Mouse (Mus musculus): ENCODE data around the gene Atg4a-ps.
"Not testable (repeated sequence)": the region's sequence is repeated elsewhere in the genome, so short reads cannot be mapped to it uniquely, and the experiment has no call there.

The Atg4a-ps gene

DNA sequence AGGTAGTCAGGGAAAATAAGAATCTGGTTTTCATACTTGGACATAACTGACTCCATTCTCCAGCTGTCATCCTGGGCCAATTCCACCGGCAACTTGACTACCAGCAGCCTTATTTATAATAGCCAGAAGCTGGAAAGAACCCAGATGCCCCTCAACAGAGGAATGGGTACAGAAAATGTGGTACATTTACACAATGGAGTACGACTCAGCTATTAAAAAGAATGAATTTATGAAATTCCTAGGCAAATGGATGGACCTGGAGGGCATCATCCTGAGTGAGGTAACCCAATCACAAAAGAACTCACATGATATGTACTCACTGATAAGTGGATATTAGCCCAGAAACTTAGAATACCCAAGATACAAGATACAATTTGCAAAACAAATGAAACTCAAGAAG is at the start of gene Atg4a-ps:
TSS of gene Atg4a-ps (minus strand) at position 101 of the 400 bp plus-strand sequence.
- not testable (repeated sequence) for DNase-seq

DNA sequence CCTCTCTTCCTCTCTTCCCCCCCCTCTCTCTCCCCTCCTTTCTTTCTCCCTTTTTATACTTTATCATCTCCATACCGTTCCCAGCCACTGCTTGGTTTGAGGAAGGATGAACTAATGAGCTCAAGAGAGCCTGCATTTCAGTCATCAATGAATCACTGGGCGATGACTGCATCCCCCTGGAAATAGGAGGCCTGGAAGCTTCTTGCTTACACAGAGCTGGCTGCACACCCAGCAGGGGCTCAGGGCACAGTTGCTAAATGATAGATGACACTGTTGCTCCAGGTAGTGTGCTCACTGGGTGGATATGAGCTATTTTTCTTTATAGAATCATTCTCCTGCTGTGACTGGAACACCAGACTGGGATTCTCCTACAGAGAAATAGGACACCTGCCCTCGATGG is 49.7 kb upstream of the Atg4a-ps start:
- DNase-seq, result no peak

DNA sequence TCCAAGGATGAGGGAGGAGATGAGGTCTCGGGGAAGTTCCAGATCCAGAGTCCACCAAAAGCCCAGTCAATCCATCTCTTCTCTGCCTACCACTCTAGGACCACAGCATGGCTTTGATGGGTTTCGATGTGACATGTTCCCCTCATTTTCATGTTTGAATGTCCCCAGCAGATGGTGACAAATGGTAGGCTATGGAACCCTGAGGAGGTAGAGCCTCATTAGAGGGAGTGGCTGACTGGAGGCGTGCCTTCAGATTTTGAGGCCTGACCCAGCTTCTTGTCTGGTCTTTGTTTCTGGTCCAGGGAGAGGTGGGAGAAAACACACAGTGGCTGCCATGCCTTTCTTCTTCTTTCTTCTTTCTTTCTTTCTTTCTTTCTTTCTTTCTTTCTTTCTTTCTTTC is 44.6 kb upstream of the Atg4a-ps start:
- DNase-seq, result no peak

DNA sequence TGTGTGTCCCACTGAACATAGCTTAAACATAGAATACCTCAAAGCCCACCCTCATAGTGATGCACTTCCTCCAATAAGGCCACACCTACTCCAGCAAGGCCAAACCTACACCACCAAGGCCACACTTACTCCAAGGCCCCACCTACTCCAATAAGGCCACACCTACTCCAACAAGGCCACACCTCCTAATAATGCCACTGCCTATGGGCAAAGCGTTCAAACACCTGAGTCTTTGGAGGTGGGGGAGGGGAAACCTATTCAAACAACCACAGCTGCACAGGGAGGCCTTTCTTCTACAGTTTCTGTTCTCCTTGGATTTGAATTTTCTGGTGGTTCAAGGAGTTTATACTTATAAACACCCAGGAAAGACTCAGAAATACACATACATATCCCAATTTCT is 43.2 kb upstream of the Atg4a-ps start:
- no peak for DNase-seq

DNA sequence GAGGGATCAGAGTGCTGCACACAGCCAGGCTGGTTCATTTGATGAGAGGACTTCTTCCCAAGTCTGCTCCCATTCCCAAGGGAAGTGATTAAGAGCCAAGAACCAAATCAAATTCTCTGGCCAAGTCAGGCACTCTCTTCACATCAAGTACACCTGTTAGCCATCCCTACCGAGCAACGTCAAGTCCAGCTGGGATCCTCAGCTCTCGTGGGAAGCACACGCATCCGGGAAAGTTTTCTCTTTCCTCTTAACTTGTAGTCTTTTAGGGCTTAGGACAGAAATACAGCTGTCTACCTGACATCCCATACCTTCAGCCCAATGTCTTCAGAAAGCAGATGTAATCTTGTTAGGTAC is 38.1 kb upstream of the Atg4a-ps start:
- DNase-seq, result no peak

DNA sequence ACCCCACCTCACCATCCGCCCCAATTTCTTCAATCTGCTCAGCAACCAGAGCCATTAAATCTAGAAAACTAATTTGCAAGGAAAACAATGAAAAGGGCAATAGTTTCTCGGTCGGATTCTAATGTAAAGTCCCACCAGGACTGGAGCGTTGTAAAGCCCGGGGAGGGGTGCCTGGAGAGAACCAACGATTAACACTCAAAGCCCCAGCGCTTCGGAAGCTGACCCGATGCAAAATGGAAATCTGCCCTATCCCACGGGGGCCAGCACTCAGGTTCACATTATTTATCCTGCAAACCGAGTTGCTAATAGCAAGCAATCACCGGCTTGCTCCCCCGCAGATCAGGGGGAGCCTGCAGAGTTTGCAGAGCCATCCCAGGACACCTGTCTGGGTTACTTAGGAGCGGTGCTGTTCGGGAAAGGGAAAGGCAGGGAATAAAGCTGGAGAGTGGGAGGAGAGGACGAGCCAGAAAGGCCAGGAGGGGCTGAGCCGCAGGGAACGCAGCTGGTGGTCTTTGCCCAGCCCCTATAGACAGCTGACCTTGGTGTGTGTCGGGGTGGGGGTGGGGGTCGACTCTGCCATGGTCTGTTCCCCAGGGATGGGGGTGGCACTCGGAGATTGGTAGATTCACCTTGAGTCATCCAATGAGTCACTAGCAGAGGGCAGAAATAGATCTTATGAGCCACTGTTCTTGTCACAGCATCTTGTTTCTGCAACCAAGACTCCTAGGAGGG is 37.5 kb upstream of the Atg4a-ps start:
- no peak for DNase-seq

DNA sequence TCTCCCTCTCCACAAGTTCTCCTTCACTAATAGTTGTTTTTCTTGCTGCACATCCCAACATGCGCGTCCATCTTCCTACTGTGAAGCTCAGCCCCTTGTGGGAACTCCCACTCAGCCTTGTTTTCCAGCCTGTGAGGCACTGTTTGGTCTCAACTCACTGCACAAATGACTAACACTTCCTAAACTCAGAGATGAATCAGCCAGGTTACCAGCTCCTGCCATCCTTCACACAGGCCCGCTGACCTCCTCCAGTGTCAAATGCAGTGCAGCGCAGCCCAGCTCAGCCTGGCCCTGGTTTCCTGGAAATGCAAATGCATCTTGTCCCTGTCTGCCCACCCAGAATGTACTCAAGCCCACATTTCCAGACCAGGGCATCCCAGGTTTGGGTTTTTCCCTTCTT is 36.6 kb upstream of the Atg4a-ps start:
- DNase-seq, result no peak

DNA sequence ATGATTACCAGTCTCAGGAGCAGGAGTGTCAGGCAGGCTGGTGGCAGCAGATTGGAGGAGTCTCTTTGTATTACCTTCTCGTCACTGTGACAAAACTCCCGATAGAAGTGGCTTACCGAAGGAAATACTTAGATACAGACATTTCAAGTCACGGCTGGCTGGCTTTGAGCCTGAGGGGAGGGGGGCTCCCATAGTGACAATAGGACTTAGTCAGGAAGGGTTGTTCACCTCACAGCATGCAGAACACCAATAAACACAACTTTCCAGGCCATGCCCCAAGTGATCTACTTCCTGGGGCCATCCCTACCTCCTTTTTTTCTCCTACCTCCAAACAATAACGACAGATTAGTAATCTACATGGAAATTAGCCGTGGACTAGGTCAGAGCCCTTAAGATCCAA is 32.9 kb upstream of the Atg4a-ps start:
- DNase-seq, result no peak

DNA sequence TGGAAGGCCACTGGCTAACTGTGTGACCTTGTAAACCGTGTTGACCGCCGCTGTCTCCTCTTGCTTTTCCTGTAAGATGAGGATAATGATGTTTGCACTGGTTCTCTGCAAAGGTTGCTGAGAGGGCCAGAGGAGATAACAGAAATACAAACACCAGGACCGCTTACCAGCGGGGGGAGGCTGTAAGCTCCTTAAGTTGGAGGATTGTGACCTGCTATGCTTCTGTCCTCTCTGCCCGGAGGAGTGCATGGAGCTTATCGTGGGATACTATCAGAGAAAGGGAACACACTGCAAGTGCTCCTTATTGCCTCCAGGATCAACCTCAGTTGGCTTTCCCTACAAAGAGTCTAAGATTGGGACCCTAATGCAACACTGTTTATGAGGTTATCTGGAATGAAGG is 26.8 kb upstream of the Atg4a-ps start:
- DNase-seq, result no peak

DNA sequence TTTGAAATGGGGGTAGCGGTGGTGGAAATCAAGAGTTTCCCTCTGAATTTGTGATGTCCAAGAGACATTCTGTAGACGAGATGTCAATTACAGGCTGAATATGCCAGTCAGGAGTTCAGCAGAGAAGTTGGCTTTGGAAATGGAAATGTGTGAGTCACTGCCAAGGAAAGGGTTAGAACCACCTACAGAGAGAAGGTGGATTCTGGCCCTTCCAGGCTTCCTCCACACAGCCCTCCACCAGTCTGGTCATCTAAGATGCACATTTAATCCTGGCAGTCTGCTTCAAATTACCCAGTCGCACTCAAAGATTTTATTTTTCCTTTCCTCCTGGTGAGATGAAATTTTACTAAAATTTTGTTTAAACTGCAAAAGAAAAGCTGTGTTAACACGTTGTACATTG is 26.2 kb upstream of the Atg4a-ps start:
- no peak for DNase-seq

DNA sequence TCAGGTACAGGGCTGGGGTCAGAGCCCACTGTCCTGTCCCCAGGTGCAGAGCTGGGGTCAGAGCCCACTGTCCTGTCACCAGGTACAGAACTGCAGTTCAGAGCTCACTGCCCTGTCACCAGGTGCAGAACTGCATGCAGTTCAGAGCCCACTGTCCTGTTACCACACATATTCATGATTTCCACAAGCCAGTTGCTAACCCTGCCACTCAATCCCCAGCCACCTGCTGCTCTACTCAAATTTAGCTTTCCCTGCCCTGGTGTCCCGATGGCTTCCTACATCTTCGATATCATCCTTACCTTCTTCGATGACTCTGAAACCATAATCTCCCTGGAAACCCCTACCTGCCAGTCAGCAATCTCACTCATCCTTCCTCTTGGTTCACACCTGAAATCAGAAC is 17.5 kb upstream of the Atg4a-ps start:
- no peak for DNase-seq

DNA sequence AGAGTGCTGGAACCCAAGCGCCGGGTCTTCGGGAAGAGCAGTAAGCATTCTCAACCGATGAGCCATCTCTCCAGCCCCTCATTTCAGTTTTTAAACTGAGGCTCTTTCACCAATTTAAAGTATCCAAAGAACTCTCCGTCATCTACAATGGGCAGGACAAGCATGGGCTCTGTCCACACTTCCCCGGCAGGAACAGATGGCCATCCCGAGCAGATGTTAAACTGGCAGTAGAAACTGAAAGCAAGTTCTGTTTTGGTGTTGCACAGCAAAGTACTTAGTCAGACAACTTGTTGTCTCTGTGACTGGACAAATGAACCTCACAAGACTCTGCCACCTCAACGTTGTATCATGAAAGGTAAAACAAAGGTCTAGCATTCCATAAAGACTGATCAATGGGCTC is 15.8 kb upstream of the Atg4a-ps start:
- no peak for DNase-seq

DNA sequence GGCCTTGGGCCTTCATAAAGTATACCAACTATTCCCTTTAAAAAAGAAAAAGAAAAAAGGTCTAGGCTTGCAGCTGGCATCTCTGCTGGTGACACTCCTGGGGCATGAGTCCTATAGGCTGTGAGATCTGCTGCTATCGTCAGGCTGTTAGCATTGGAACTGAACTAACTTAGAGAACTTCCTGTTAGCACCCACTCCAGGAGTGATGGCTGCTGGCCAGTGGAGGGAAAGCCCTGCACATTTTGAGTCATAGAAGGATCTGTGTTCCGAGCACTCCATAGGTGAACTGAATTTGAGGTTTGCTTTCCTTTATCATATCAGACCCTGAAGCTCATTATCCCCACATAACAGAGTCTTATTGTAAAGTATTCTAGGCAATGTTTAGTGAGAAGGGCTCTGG is 14.1 kb upstream of the Atg4a-ps start:
- no peak for DNase-seq

DNA sequence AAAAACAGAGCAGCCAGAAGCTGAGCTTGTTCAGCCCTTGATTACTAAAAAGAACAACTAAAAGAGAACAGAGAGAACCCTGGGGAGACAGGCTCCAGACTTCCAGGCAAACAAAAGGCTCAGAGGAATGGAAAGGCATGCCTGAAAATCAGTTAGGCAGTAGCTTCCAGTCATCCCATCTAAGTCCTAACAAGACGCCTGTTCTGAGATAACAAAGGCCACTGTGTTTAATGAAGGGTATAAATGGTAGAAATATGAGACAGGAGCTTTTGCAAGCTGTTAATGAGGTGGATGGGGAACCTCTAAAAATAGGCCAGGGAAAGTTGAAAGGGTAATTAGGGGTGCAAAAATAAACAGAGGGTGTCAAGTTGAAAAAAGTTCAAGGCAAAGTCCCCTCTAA is 4.5 kb upstream of the Atg4a-ps start:
- no peak for DNase-seq

DNA sequence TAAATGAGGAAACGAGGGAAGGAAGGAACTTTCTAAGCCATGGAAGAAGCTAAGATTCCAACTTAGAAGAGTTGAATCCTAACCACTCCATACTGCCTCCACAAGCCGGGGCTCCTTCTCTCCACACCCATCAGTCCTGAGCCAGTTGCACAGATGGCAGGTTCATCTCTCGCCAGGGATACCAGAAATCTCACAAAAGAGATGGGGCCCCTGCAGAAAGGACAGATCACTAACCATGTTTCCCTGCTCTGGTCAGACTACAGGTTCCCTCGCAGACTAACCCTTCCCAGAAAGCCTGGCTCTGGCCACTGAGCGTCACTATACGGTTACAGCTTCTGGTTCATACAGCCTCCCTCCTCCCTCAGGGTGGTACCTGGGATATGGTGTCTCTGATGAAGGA is 3.8 kb upstream of the Atg4a-ps start:
- no peak for DNase-seq

DNA sequence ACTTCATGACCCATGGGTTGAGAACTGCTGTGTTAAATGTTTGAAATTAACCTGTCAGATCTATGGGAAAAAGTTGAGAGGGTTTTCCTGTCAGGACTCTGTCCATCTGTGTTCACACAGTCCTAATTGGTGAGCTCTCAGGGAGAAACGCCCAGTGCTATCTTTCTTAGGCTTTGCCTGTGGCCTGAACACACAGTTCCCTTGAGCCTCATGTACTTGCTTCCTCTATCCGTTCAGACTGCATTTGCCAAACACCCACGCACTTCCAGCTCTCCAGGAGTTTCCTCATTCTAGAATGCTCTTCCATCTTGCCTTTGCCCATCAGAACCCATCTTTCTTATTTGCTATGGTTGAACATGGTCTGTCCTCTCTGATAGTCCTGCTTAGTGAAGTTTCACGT is 2.6 kb upstream of the Atg4a-ps start:
- DNase-seq, result no peak

DNA sequence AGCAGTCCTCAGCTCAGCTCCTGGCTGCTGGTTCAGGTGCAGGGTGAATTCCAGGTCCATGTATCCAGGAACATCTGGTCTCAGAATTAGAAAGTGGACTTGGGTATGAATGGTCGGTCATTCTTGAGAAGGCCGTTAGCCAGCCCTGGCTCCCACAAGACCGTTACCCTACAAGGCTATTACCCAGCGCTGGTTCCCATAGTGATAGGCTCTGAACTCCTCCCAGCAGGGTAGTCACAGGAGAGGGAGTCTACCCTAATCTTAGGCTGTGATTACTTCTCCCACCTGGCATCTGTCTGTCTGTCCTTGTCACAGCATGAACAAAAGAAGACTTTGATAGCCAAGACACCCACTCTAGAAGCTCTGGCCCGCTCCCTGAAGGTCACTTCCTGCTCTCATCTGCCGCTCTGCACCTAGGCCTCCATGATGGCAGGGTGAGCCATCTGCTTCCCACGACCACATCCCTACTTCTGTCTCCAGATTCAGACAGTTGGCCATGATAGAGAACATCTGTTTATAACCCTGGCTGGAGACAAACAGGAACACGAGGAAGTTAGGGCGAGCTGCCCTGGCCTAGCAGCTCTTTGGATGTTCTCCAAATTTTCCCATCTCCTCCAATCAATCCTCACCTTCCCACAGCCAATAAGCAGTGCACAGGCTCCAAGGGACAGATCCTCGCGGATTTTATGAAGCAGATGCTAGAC is 1.4 kb upstream of the Atg4a-ps start:
- no peak for DNase-seq

DNA sequence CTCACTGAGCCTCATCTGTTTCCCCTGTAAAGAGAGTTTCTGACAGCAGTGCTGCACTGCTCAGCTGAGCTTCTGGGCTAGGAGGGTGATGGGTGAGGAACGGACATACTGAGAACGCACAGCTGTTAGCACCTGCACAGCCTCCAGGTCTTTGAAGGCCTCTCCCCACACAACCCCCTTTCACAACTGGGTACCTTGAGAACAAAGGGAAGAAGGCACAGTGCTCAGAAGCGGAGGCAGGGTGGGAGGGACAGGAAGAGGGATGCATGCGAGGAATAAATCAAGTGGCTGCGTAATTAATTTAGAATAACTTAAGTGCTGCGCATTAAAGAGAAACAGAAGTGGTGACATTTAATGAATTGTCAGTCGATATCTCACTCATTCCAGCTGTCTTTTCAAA is 4.6 kb downstream of the Atg4a-ps start:
- DNase-seq, result peak; percentile 71 to 87

DNA sequence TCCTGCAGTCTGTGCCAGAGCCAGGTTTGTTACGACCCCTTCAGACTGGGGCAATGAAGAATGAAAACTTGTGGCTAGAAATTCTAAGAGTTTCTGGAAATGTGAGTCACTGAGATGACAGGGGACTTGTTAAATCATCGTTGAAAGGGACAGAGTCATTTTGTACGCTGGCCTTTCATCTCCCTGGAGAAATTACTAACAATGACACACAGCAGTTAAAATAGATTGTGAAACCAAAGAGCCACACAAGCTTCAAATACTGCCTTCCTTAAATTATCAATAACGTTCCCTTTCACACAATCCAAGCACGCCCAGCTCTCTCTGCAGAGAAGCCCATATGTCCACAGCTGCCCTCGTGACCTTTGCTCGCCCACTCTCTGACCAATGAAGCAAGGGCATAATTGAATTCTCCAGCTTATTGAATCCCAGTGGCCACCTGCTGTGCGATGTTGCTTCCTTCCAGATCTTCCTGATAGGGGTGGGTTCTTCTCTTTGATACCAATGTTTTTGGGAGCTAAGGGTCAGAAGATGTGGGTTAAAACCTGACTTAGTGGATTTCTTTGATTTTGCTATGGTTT is 5.6 kb downstream of the Atg4a-ps start:
- no peak for DNase-seq

DNA sequence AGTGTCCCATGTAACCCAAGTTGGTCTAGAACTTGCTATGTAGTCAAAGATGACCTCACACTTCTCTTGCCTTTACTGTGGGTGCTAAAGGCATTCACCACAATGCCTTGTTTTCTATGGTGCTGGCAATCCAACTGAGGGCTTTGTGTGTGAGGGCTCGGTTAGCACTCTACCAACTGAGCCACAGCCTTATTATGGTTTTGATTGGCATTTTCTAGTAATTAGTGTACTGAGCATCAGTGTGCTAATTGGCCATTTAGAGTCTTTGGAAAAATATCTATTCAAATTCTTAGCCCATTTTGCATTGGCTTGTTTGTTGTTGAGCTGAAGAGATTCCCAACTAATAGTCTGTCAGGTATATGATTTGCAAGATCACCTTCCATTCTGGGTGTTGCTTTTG is 8.2 kb downstream of the Atg4a-ps start:
- no peak for DNase-seq

DNA sequence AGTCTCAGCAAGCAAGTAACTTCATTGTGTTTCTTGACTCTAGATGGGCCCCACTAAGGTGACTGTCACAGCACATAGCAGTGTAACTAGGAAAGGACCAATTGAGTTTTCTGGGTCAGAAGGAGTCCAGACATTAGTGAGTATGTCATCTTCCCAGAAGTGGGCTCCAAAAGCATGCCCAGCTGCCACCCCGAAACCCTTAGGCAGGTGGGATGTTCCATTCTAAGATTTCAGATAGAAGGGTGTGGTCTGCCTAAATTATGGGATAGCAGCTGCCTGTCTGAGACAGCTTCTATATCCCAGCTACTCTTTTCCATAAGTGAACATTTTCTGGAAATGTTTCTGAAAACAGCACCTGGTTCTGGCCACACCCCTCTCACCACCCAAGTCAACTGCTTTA is 11.6 kb downstream of the Atg4a-ps start:
- no peak for DNase-seq

DNA sequence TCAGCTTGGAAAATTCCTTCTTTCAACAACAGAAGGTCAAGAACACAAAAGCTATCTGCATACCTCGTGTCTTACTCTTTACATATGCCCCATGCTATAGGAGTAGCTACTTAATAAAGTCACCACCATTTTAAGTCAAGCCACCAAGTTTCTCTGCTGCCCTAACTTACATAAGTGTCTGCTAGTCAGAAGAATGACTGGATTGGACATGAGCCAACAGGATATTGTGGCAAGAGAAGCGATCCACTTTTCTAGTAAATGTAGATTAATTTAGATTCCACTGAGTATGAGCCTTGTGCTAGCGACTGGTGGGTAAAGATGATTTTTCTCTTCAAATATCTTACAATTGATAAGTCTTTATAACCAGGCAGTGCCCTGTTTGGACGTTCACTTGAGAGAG is 12.0 kb downstream of the Atg4a-ps start:
- no peak for DNase-seq

DNA sequence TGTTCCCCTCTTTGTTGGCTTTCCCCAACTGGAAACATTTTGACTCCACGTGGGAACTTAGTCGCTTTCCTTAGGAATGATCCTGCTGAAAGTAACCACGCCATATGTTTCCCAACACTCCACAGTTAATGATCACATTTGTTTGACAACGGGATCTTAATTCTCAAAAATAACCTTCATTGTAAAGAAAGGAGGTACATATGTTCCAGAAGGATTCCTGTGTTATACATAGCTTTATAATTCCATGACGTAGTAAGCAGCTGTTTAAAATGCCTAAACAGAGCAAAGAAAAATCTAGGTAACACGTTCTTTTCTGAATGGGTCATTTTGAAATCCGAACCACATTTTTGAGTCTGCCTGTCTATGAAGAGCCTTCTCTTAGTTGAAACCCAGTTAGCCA is 12.7 kb downstream of the Atg4a-ps start:
- DNase-seq, result no peak

DNA sequence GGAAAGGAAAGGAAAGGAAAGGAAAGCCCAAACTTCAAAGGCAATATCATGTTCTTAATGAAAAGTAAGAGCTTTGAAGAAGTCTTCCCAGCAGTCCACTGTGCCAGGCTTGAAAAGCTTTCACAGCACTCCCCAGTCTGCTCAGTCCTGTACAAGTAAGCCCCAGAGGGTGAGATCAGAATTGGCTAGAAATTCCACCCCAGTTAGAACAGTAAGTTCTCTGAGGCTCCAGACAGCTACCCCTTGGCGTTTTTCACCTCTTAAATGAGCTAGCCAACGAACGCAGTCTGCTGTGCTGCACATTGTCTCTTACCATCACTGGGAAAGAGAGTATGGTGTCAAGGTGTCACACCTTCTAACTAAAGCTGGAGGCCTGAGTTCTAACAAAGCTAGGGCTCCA is 18.2 kb downstream of the Atg4a-ps start:
- no peak for DNase-seq

DNA sequence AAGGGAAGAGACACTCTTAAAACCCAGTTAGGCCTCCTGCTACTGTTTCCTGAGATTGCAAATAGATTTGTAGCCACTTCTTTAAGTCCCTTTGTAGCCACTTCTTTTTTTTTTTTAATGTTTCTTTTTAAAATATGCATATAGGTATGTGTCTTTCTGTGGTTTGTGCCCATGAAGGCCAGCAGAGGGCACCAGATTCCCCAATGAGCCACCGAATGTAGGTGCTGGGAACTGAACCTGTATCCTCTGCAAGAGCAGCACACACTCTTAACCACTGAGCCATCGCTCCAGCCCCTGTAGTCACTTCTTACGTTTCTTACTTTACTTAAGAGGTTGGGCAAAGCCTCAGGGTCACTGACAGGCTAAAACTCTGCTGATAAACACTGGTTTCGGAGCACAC is 19.4 kb downstream of the Atg4a-ps start:
- no peak for DNase-seq

Data from thymus, adult 18-20 months (tissue).